Mouse (Mus musculus): ENCODE measurements at regions not wholly inside any gene's neighbourhood (a gene's known extent, or its start where the extent isn't known, plus 50 kb on each side); places are given as distances from the start of the nearest gene placed in this dataset.

- TF ChIP-seq POLR2A (IDR thresholded peaks at IDR 0.05; ENCODE audit: insufficient read length, low read depth) = no peak
- no peak for TF ChIP-seq MYOG (IDR thresholded peaks at IDR 0.05; ENCODE audit: control insufficient read depth in 1 of 3, insufficient read depth in 1 of 3, insufficient read length in 2 of 3, low read depth in 2 of 3)
- no peak for TF ChIP-seq TCF12 (IDR thresholded peaks at IDR 0.05; ENCODE audit: insufficient read depth, poor library complexity, severe bottlenecking)
- no peak for TF ChIP-seq POLR2AphosphoS2 (IDR thresholded peaks at IDR 0.05; ENCODE audit: insufficient read length, low read depth)
- no peak for TF ChIP-seq USF1 (IDR thresholded peaks at IDR 0.05; ENCODE audit: low read depth)
- TF ChIP-seq TCF3 (IDR thresholded peaks at IDR 0.05; ENCODE audit: insufficient read length, low read depth) = no peak
Observed at GRCm38 (mm10) chr10:42127865-42128419, 109.7 kb upstream of the Armc2 start.
